Mouse (Mus musculus) hindbrain, postnatal 0 days (tissue): ENCODE data around the gene Mex3d. TPM values are rescaled to one million over a fixed set of nuclear protein-coding genes. Genes with fewer than 3 reads are reported as not detected.

ENCODE experiments used
- ATAC-seq: fragments of 200-750 bp; cut with Nextera tagmentation; 2 replicates; pipeline ENCODE4 v1.8.0; 2017; ENCODE audit warnings: mild to moderate bottlenecking, moderate TSS enrichment, moderate library complexity
- DNase-seq: peaks from one replicate; pipeline ENCODE4 v3.0.0-alpha.2; 2015; ENCODE audit warnings: low spot score
- H3K27ac ChIP-seq: fragments of 300-500 bp; sonication (generic); 2 replicates; pipeline ENCODE4 v1.5.1; 2014; ENCODE audit warnings: mild to moderate bottlenecking
- H3K27me3 ChIP-seq: fragments of 300-500 bp; sonication (generic); 2 replicates; pipeline ENCODE4 v1.6.1; 2014; ENCODE audit warnings: low read length, mixed read lengths; ENCODE audit not compliant: insufficient read depth
- H3K36me3 ChIP-seq: fragments of 300-500 bp; sonication (generic); 2 replicates; pipeline ENCODE4 v1.6.1; 2014; ENCODE audit warnings: low read length, mixed read lengths; ENCODE audit not compliant: insufficient read depth
- H3K4me1 ChIP-seq: fragments of 300-500 bp; sonication (generic); 2 replicates; pipeline ENCODE4 v1.6.1; 2014; ENCODE audit warnings: antibody characterized with exemption, low read length, mixed read lengths; ENCODE audit not compliant: insufficient read depth
- H3K4me2 ChIP-seq: fragments of 300-500 bp; sonication (generic); 2 replicates; pipeline ENCODE4 v1.6.1; 2014; ENCODE audit warnings: low read depth, mild to moderate bottlenecking, low read length, moderate library complexity, mixed read lengths
- H3K4me3 ChIP-seq: fragments of 300-500 bp; sonication (generic); 2 replicates; pipeline ENCODE4 v1.5.1; 2014; ENCODE audit warnings: low read length
- H3K9ac ChIP-seq: fragments of 300-500 bp; sonication (generic); replicated peaks from 2 replicates; pipeline ENCODE4 v1.6.1; 2014; ENCODE audit warnings: mild to moderate bottlenecking, low read length, moderate library complexity, mixed read lengths
- H3K9me3 ChIP-seq: fragments of 300-500 bp; sonication (generic); 2 replicates; pipeline ENCODE4 v1.6.1; 2016; ENCODE audit warnings: low read length, mixed read lengths
- CTCF ChIP-seq: IDR thresholded peaks from 2 replicates; pipeline ENCODE4 v1.5.1; 2016; ENCODE audit warnings: antibody characterized with exemption, control low read depth, low read depth
- WGBS: fragments of 180-500 bp; shearing (Covaris S2); extraction: QIAGEN DNeasy Blood & Tissue Kit; methylation state at CpG from one replicate; pipeline ENCODE4 v1.1.7; 2014; 5-methylcytosine and 5-hydroxymethylcytosine counted together
- polyA plus RNA-seq: library from polyadenylated mRNA; unstranded; fragments of >200 nt; fragmentation: Nextera tagmentation; extraction: Ambion mirVana; gene quantifications from 2 replicates; pipeline ENCODE4 v1.2.1, GENCODE M21; 2015
- total RNA-seq: library from RNA; depleted of rRNA; stranded (reverse); fragments of >200 nt; gene quantifications from 2 replicates; pipeline ENCODE4 v1.2.3, GENCODE M21; 2014

The Mex3d gene
- total and polyA plus RNA-seq, 2 experiments from 2014 or later, result 14.2 to 129 TPM

GRCm38 (mm10) chr10:80388731-80389130, 1.3 kb upstream of the Mex3d start:
- 38% methylated on average over 2 of the region's 2 CpGs for WGBS
- H3K4me3 ChIP-seq, result no peak overlapping the region
- no peak for TF ChIP-seq CTCF
- peaks cover 23% of the 10 kb centered on the region; the same call in 1 of the 2 replicates for H3K36me3 ChIP-seq
- no peaks in the 10 kb centered on the region for H3K27me3 ChIP-seq
- H3K4me1 ChIP-seq, result peaks cover 18% of the 10 kb centered on the region
- no peak overlapping the region for H3K9ac ChIP-seq
- no peak for ATAC-seq
- H3K9me3 ChIP-seq, result no peaks in the 10 kb centered on the region
- no peak overlapping the region for H3K4me2 ChIP-seq
- no peak overlapping the region for H3K27ac ChIP-seq
- DNase-seq, result no peak

- no peaks in the 10 kb centered on the region for H3K9me3 ChIP-seq
- no peak for ATAC-seq
- peaks cover 17% of the 10 kb centered on the region for H3K36me3 ChIP-seq
- peak overlapping the region; percentile 99 for H3K4me2 ChIP-seq
- H3K9ac ChIP-seq, result peak overlapping the region; percentile 98
- no peaks in the 10 kb centered on the region for H3K27me3 ChIP-seq
- DNase-seq, result peak; percentile 46
- no peak for TF ChIP-seq CTCF
- peak overlapping the region; percentile 95 for H3K4me3 ChIP-seq
- peak overlapping the region; percentile 98 for H3K27ac ChIP-seq
- WGBS, result 5% methylated on average over 76 of the region's 94 CpGs
- peaks cover 26% of the 10 kb centered on the region for H3K4me1 ChIP-seq
Measured at GRCm38 (mm10) chr10:80386735-80387471, 556 bp downstream of the Mex3d start.

GRCm38 (mm10) chr10:80385811-80386734, 1.4 kb downstream of the Mex3d start:
- H3K27me3 ChIP-seq, result no peaks in the 10 kb centered on the region
- H3K4me3 ChIP-seq, result peak overlapping the region; percentile 95
- H3K36me3 ChIP-seq, result peaks cover 20% of the 10 kb centered on the region
- DNase-seq, result peak; percentile 90
- no peak for TF ChIP-seq CTCF
- H3K4me2 ChIP-seq, result peak overlapping the region; percentile 99
- under 1% methylated on average over 34 of the region's 34 CpGs for WGBS
- ATAC-seq, result peak; percentile 74
- H3K27ac ChIP-seq, result peak overlapping the region; percentile 98
- H3K4me1 ChIP-seq, result peaks cover 26% of the 10 kb centered on the region
- H3K9ac ChIP-seq, result peak overlapping the region; percentile 98
- H3K9me3 ChIP-seq, result no peaks in the 10 kb centered on the region

GRCm38 (mm10) chr10:80385310-80385709, 2.1 kb downstream of the Mex3d start:
- 2% methylated on average over 7 of the region's 7 CpGs for WGBS
- H3K9ac ChIP-seq, result peak overlapping the region; percentile 98
- ATAC-seq (no peak), DNase-seq (peak; percentile 60)
- H3K27me3 ChIP-seq, result no peaks in the 10 kb centered on the region
- H3K27ac ChIP-seq, result peak overlapping the region; percentile 98
- TF ChIP-seq CTCF, result no peak
- peak overlapping the region; percentile 95 for H3K4me3 ChIP-seq
- peak overlapping the region; percentile 99 for H3K4me2 ChIP-seq
- peaks cover 26% of the 10 kb centered on the region for H3K36me3 ChIP-seq
- no peaks in the 10 kb centered on the region for H3K9me3 ChIP-seq
- H3K4me1 ChIP-seq, result peaks cover 26% of the 10 kb centered on the region

- WGBS, result 38% methylated on average over 7 of the region's 7 CpGs
- no peak for TF ChIP-seq CTCF
- H3K36me3 ChIP-seq, result peaks cover 32% of the 10 kb centered on the region
Measured at GRCm38 (mm10) chr10:80384709-80385108, 2.8 kb downstream of the Mex3d start.

GRCm38 (mm10) chr10:80384115-80384639, 3.3 kb downstream of the Mex3d start:
- H3K27me3 ChIP-seq, result no peaks in the 10 kb centered on the region

More at GRCm38 (mm10) chr10:80384709-80385108, 2.8 kb downstream of the Mex3d start:
- Histone ChIP-seq H3K27me3 (no peaks in the 10 kb centered on the region), H3K27ac (peak overlapping the region; percentile 98; the same call in 1 of the 2 replicates), H3K4me1 (peaks cover 26% of the 10 kb centered on the region), H3K4me2 (peak overlapping the region; percentile 99), H3K9me3 (no peaks in the 10 kb centered on the region), H3K4me3 (peak overlapping the region; percentile 95), H3K9ac (peak overlapping the region; percentile 98)
- DNase-seq, result no peak
- no peak for ATAC-seq

More at GRCm38 (mm10) chr10:80384115-80384639, 3.3 kb downstream of the Mex3d start:
- Histone ChIP-seq H3K9ac (peak overlapping the region; percentile 98; the same call in 1 of the 2 replicates), H3K4me1 (peaks cover 26% of the 10 kb centered on the region), H3K9me3 (no peaks in the 10 kb centered on the region), H3K4me3 (peak overlapping the region; percentile 95), H3K4me2 (peak overlapping the region; percentile 99), H3K36me3 (peaks cover 35% of the 10 kb centered on the region), H3K27ac (0 out of 2 replicates have a peak overlapping the region, but pooled peaks have one; percentile 98)
- no peak for DNase-seq
- TF ChIP-seq CTCF, result no peak
- ATAC-seq, result no peak
- 75% methylated on average over 4 of the region's 4 CpGs for WGBS
